Mouse (Mus musculus) liver, postnatal 0 days (tissue): ENCODE measurements around the gene Uvrag.

Source experiments
- CTCF ChIP-seq: sonication (generic); IDR thresholded peaks from 2 replicates; pipeline ENCODE4 v1.5.1; 2016; ENCODE audit warnings: antibody characterized with exemption, low read depth
- EP300 ChIP-seq: IDR thresholded peaks from 2 replicates; pipeline ENCODE4 v1.6.1; 2016; ENCODE audit warnings: antibody characterized with exemption, low read depth, mild to moderate bottlenecking

- TF ChIP-seq CTCF (no peak), EP300 (no peak)
These were observed 24.0 kb upstream of the Uvrag start for GRCm38 (mm10) chr7:99164873-99165410.
